Mouse (Mus musculus): Measurements from ENCODE around the gene Cd7. TPM values are rescaled to one million over a fixed set of nuclear protein-coding genes. Genes with fewer than 3 reads are reported as not detected.
"Not testable (repeated sequence)": the region's sequence is repeated elsewhere in the genome, so short reads cannot be mapped to it uniquely, and the experiment has no call there.

Cd7 gene
- polyA plus RNA-seq, 3 experiments from 2014 or later: 51.7 to 149 (median 51.9) TPM

- ATAC-seq: no peak
These were observed 6.1 kb upstream of the Cd7 start for GRCm38 (mm10) chr11:121045286-121045685.

GRCm38 (mm10) chr11:121043025-121043424 is 3.8 kb upstream of the Cd7 start:
- not testable (repeated sequence) for ATAC-seq

- no peak for ATAC-seq
These were observed 3.3 kb upstream of the Cd7 start for GRCm38 (mm10) chr11:121042480-121042879.

- no peak for ATAC-seq
These were observed 2.4 kb upstream of the Cd7 start for GRCm38 (mm10) chr11:121041636-121042035.

- ATAC-seq: no peak
These were observed 2.0 kb upstream of the Cd7 start for GRCm38 (mm10) chr11:121041212-121041611.

GRCm38 (mm10) chr11:121038366-121039240 is 615 bp downstream of the Cd7 start:
- ATAC-seq: peak; percentile 67

GRCm38 (mm10) chr11:121033118-121033517 is 6.1 kb downstream of the Cd7 start:
- no peak for ATAC-seq

GRCm38 (mm10) chr11:121027259-121027658 is 12.0 kb downstream of the Cd7 start:
- ATAC-seq: no peak

GRCm38 (mm10) chr11:121024163-121024562 is 15.1 kb downstream of the Cd7 start:
- no peak for ATAC-seq

GRCm38 (mm10) chr11:121019501-121019900 is 19.7 kb downstream of the Cd7 start:
- ATAC-seq: no peak

GRCm38 (mm10) chr11:121017703-121018102 is 21.5 kb downstream of the Cd7 start:
- no peak for ATAC-seq

- ATAC-seq: no peak
These were observed 23.7 kb downstream of the Cd7 start for GRCm38 (mm10) chr11:121015472-121015871.

- ATAC-seq: no peak
These were observed 24.3 kb downstream of the Cd7 start for GRCm38 (mm10) chr11:121014896-121015300.

GRCm38 (mm10) chr11:121013656-121014055 is 25.6 kb downstream of the Cd7 start:
- ATAC-seq: no peak

GRCm38 (mm10) chr11:121010044-121010755 is 29.0 kb downstream of the Cd7 start:
- no peak for ATAC-seq

GRCm38 (mm10) chr11:121006184-121006583 is 33.0 kb downstream of the Cd7 start:
- ATAC-seq: no peak

- no peak for ATAC-seq
These were observed 34.9 kb downstream of the Cd7 start for GRCm38 (mm10) chr11:121004281-121004680.

- ATAC-seq: no peak
These were observed 37.3 kb downstream of the Cd7 start for GRCm38 (mm10) chr11:121001966-121002365.

- no peak for ATAC-seq
These were observed 44.5 kb downstream of the Cd7 start for GRCm38 (mm10) chr11:120994741-120995140.

GRCm38 (mm10) chr11:120993586-120993985 is 45.6 kb downstream of the Cd7 start:
- no peak for ATAC-seq

- ATAC-seq: no peak
These were observed 46.1 kb downstream of the Cd7 start for GRCm38 (mm10) chr11:120993080-120993479.

GRCm38 (mm10) chr11:120991791-120992190 is 47.4 kb downstream of the Cd7 start:
- no peak for ATAC-seq

- peak; percentile 84 for ATAC-seq
These were observed 48.2 kb downstream of the Cd7 start, which contains the start of gene Csnk1d for GRCm38 (mm10) chr11:120990951-120991526. Gene Csnk1d, minus strand, starts transcription at chr11:120991330.
